Mouse (Mus musculus) midbrain, embryonic 10.5 days (tissue): ENCODE results near the gene Slc25a34. TPM values are rescaled to one million over a fixed set of nuclear protein-coding genes. Genes with fewer than 3 reads are reported as not detected.

Experiments used
- DNase-seq: peaks from one replicate; pipeline ENCODE4 v3.0.0-alpha.2; 2017; ENCODE audit warnings: low spot score
- H3K27ac ChIP-seq: fragments of 300-500 bp; sonication (generic); replicated peaks from 2 replicates; pipeline ENCODE4 v1.5.1; 2016; ENCODE audit warnings: mild to moderate bottlenecking
- H3K27me3 ChIP-seq: fragments of 300-500 bp; sonication (generic); 2 replicates; pipeline ENCODE4 v1.6.1; 2016; ENCODE audit warnings: low read depth, mild to moderate bottlenecking; ENCODE audit not compliant: poor library complexity, severe bottlenecking
- H3K36me3 ChIP-seq: fragments of 300-500 bp; sonication (generic); 2 replicates; pipeline ENCODE4 v1.6.1; 2016; ENCODE audit warnings: mild to moderate bottlenecking, moderate library complexity
- H3K4me1 ChIP-seq: fragments of 300-500 bp; sonication (generic); 2 replicates; pipeline ENCODE4 v1.6.1; 2016
- H3K4me3 ChIP-seq: fragments of 300-500 bp; sonication (generic); 2 replicates; pipeline ENCODE4 v1.5.1; 2016; ENCODE audit warnings: mild to moderate bottlenecking, moderate library complexity
- H3K9me3 ChIP-seq: fragments of 300-500 bp; sonication (generic); replicated peaks from 2 replicates; pipeline ENCODE4 v1.6.1; 2016; ENCODE audit warnings: mild to moderate bottlenecking
- WGBS: fragments of 180-500 bp; shearing (Covaris S2); methylation state at CpG from one replicate; pipeline ENCODE4 v1.1.7; 2016; 5-methylcytosine and 5-hydroxymethylcytosine counted together
- polyA plus RNA-seq: library from polyadenylated mRNA; unstranded; fragments of >200 nt; fragmentation: Nextera tagmentation; extraction: Ambion mirVana; gene quantifications from 2 replicates; pipeline ENCODE4 v1.2.1, GENCODE M21; 2016

Slc25a34 gene
- polyA plus RNA-seq, 1 experiment from 2014 or later, result 0.05 TPM

DNA sequence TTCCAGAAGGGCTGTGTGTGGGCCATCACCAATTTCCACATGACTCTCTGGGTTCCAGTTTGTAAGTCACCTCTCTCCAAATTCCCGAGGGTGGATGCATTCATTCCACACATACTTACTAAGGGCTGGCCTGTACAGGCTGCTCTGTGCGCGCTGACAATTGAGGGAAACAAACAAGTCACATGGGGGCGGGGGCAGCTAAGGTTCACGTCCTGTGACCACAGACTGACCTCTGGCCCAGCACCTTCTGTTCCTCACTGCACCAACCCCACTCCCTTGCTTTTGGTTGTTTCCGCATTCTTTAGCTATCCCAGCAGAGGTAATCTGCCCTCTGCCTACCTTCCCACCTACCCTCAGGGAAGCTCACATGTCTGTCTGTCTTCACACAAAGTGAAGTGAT, 53.6 kb downstream of the Slc25a34 start:
- H3K9me3 ChIP-seq, result no peaks in the 10 kb centered on the region
- WGBS, result 68% methylated on average over 6 of the region's 6 CpGs
- H3K4me1 ChIP-seq, result peaks cover 9% of the 10 kb centered on the region
- DNase-seq, result no peak
- H3K36me3 ChIP-seq, result no peaks in the 10 kb centered on the region
- no peak overlapping the region for H3K4me3 ChIP-seq
- no peak overlapping the region for H3K27ac ChIP-seq
- H3K27me3 ChIP-seq, result no peaks in the 10 kb centered on the region

DNA sequence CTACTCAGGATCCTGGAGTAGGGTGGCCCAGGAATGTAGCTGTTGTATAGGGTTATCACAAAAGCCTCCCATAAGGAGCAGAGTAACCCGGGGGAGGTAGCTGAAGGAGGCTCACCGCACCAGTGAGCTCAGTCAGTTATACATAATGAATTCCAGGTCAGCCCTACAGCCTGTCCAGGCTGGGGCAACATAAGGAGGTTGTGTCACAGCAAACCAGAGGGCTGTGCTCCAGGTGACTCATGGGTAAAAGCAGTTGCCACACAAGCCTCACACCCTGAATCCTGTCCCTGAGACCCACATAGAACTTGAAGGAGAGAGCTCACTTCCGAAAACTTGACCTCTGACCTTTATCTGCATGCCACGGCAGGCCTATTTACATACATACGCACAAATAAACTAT, 54.7 kb downstream of the Slc25a34 start:
- 88% methylated on average over 5 of the region's 5 CpGs for WGBS
- H3K9me3 ChIP-seq, result no peaks in the 10 kb centered on the region
- no peaks in the 10 kb centered on the region for H3K36me3 ChIP-seq
- H3K27me3 ChIP-seq, result no peaks in the 10 kb centered on the region
- H3K4me3 ChIP-seq, result no peak overlapping the region
- DNase-seq, result no peak
- H3K27ac ChIP-seq, result no peak overlapping the region
- H3K4me1 ChIP-seq, result peaks cover 9% of the 10 kb centered on the region

Other genes with a start within 250 kb of the Slc25a34 start
- gene Clcnka, start 225.1 kb downstream of the Slc25a34 start, polyA plus RNA-seq, result not detected in 2 replicates
- not detected in 2 replicates for gene Clcnkb, start 207.8 kb downstream of the Slc25a34 start, polyA plus RNA-seq
- not detected in 2 replicates for gene Hspb7, start 203.0 kb downstream of the Slc25a34 start, polyA plus RNA-seq
- gene Srarp, start 187.7 kb downstream of the Slc25a34 start, polyA plus RNA-seq, result not detected in 2 replicates
- gene Zbtb17, start 179.2 kb downstream of the Slc25a34 start, polyA plus RNA-seq, result 55.1 and 61.5 TPM in 2 replicates
- gene Spen, start 85.2 kb downstream of the Slc25a34 start, polyA plus RNA-seq, result 12.3 and 14.8 TPM in 2 replicates
- gene Fblim1, start 17.7 kb downstream of the Slc25a34 start, polyA plus RNA-seq, result 24.5 and 27.5 TPM in 2 replicates
- gene Tmem82, start 5.2 kb downstream of the Slc25a34 start, polyA plus RNA-seq, result 0.98 and 1.3 TPM in 2 replicates
- gene Plekhm2, start 41.1 kb upstream of the Slc25a34 start, polyA plus RNA-seq, result 2.9 and 4.2 TPM in 2 replicates
- 2.2 and 2.4 TPM in 2 replicates for gene Rsc1a1, start 61.8 kb upstream of the Slc25a34 start, polyA plus RNA-seq
- gene Ddi2, start 99.6 kb upstream of the Slc25a34 start, polyA plus RNA-seq, result 23.7 and 24.2 TPM in 2 replicates
- gene Agmat, start 122.9 kb upstream of the Slc25a34 start, polyA plus RNA-seq, result not detected in 2 replicates
- gene Dnajc16, start 167.1 kb upstream of the Slc25a34 start, polyA plus RNA-seq, result 4.4 and 5.3 TPM in 2 replicates
- 24.4 and 28.8 TPM in 2 replicates for gene Casp9, start 169.8 kb upstream of the Slc25a34 start, polyA plus RNA-seq
- gene Cela2a, start 202.3 kb upstream of the Slc25a34 start, polyA plus RNA-seq, result not detected in 2 replicates
- not detected in 2 replicates for gene Ctrc, start 222.5 kb upstream of the Slc25a34 start, polyA plus RNA-seq